Mouse (Mus musculus): ENCODE results near the gene Pop4. TPM values are rescaled to one million over a fixed set of nuclear protein-coding genes. Genes with fewer than 3 reads are reported as not detected.

Gene Pop4
- polyA plus RNA-seq, 1 experiment from 2014 or later: 77.1 TPM

- no peaks in the 10 kb centered on the region for H3K9me3 ChIP-seq
- WGBS: 83% methylated on average over 8 of the region's 8 CpGs
- H3K9ac ChIP-seq (replicated peaks): no peak overlapping the region
- H3K4me1 ChIP-seq (replicated peaks): no peaks in the 10 kb centered on the region
- H3K27me3 ChIP-seq: no peaks in the 10 kb centered on the region
- no peak overlapping the region for H3K4me3 ChIP-seq (replicated peaks)
- H3K27ac ChIP-seq: no peak overlapping the region
- H3K4me2 ChIP-seq: no peak overlapping the region
- H3K36me3 ChIP-seq: peaks cover 40% of the 10 kb centered on the region
- no peak for ATAC-seq (ENCODE audit: insufficient number of reproducible peaks, insufficient read depth, low FRiP score, low TSS enrichment, low read depth)
Measured at GRCm38 (mm10) chr7:38218631-38219367, 52.4 kb downstream of the Pop4 start.

- Histone ChIP-seq H3K4me3 (replicated peaks) (no peak overlapping the region), H3K27me3 (no peaks in the 10 kb centered on the region), H3K4me2 (no peak overlapping the region), H3K36me3 (peaks cover 40% of the 10 kb centered on the region), H3K27ac (no peak overlapping the region), H3K9me3 (no peaks in the 10 kb centered on the region), H3K4me1 (replicated peaks) (no peaks in the 10 kb centered on the region), H3K9ac (replicated peaks) (no peak overlapping the region)
- ATAC-seq (ENCODE audit: insufficient number of reproducible peaks, insufficient read depth, low FRiP score, low TSS enrichment, low read depth): no peak
- 67% methylated on average over 5 of the region's 5 CpGs for WGBS
Measured at GRCm38 (mm10) chr7:38217417-38218171, 53.6 kb downstream of the Pop4 start.

GRCm38 (mm10) chr7:38215697-38216096 is 55.5 kb downstream of the Pop4 start:
- peaks cover 27% of the 10 kb centered on the region; the same call in 1 of the 2 replicates for H3K36me3 ChIP-seq
- H3K9ac ChIP-seq (replicated peaks): no peak overlapping the region
- no peak overlapping the region for H3K27ac ChIP-seq
- WGBS: 89% methylated on average over 6 of the region's 6 CpGs
- no peaks in the 10 kb centered on the region for H3K4me1 ChIP-seq (replicated peaks)
- no peaks in the 10 kb centered on the region for H3K9me3 ChIP-seq
- H3K4me3 ChIP-seq (replicated peaks): no peak overlapping the region
- no peak for ATAC-seq (ENCODE audit: insufficient number of reproducible peaks, insufficient read depth, low FRiP score, low TSS enrichment, low read depth)
- H3K27me3 ChIP-seq: no peaks in the 10 kb centered on the region
- no peak overlapping the region for H3K4me2 ChIP-seq

- 68% methylated on average over 7 of the region's 7 CpGs for WGBS
- H3K9ac ChIP-seq (replicated peaks): no peak overlapping the region
- peaks cover 23% of the 10 kb centered on the region; the same call in 1 of the 2 replicates for H3K36me3 ChIP-seq
- no peaks in the 10 kb centered on the region for H3K27me3 ChIP-seq
- H3K4me1 ChIP-seq (replicated peaks): no peaks in the 10 kb centered on the region
- no peaks in the 10 kb centered on the region for H3K9me3 ChIP-seq
- H3K4me3 ChIP-seq (replicated peaks): no peak overlapping the region
- no peak for ATAC-seq (ENCODE audit: insufficient number of reproducible peaks, insufficient read depth, low FRiP score, low TSS enrichment, low read depth)
- no peak overlapping the region for H3K27ac ChIP-seq
- H3K4me2 ChIP-seq: no peak overlapping the region
Measured at GRCm38 (mm10) chr7:38215281-38215680, 55.9 kb downstream of the Pop4 start.

GRCm38 (mm10) chr7:38214473-38215214 is 56.6 kb downstream of the Pop4 start:
- Histone ChIP-seq H3K4me3 (replicated peaks) (no peak overlapping the region), H3K4me2 (no peak overlapping the region), H3K36me3 (peaks cover 21% of the 10 kb centered on the region; the same call in 1 of the 2 replicates), H3K27ac (no peak overlapping the region), H3K9me3 (no peaks in the 10 kb centered on the region), H3K27me3 (no peaks in the 10 kb centered on the region), H3K9ac (replicated peaks) (no peak overlapping the region), H3K4me1 (replicated peaks) (no peaks in the 10 kb centered on the region)
- 77% methylated on average over 5 of the region's 5 CpGs for WGBS
- no peak for ATAC-seq (ENCODE audit: insufficient number of reproducible peaks, insufficient read depth, low FRiP score, low TSS enrichment, low read depth)

GRCm38 (mm10) chr7:38212651-38213062 is 58.6 kb downstream of the Pop4 start:
- H3K4me1 ChIP-seq (replicated peaks): no peaks in the 10 kb centered on the region
- no peak overlapping the region for H3K9ac ChIP-seq (replicated peaks)
- H3K9me3 ChIP-seq: no peaks in the 10 kb centered on the region
- no peaks in the 10 kb centered on the region for H3K27me3 ChIP-seq
- H3K4me3 ChIP-seq (replicated peaks): no peak overlapping the region
- no peak for ATAC-seq (ENCODE audit: insufficient number of reproducible peaks, insufficient read depth, low FRiP score, low TSS enrichment, low read depth)
- H3K4me2 ChIP-seq: no peak overlapping the region
- no peak overlapping the region for H3K27ac ChIP-seq
- H3K36me3 ChIP-seq: 0 out of 2 replicates have a peak, but pooled peaks cover 5% of the 10 kb centered on the region
- WGBS: 22% methylated on average over 2 of the region's 3 CpGs

Other genes starting within 250 kb of the Pop4 start
- gene Uri1, start 247.9 kb downstream of the Pop4 start, polyA plus RNA-seq (2016; fragmentation: Nextera tagmentation; extraction: Ambion mirVana): 46.0 and 47.8 TPM in 2 replicates
- 84.6 and 85.6 TPM in 2 replicates for gene Ccne1, start 163.9 kb downstream of the Pop4 start, polyA plus RNA-seq (2016; fragmentation: Nextera tagmentation; extraction: Ambion mirVana)
- 15.1 and 15.6 TPM in 2 replicates for gene 1600014C10Rik, start 88.2 kb downstream of the Pop4 start, polyA plus RNA-seq (2016; fragmentation: Nextera tagmentation; extraction: Ambion mirVana)
- 3.5 and 3.9 TPM in 2 replicates for gene Plekhf1, start 43.4 kb downstream of the Pop4 start, polyA plus RNA-seq (2016; fragmentation: Nextera tagmentation; extraction: Ambion mirVana)